Mouse (Mus musculus) kidney, adult 2 months (tissue): ENCODE results near the gene Glb1l. TPM values are rescaled to one million over a fixed set of nuclear protein-coding genes. Genes with fewer than 3 reads are reported as not detected.

Source experiments
- DNase-seq: peaks from one replicate; pipeline ENCODE4 v3.0.0; 2021
- H3K27ac ChIP-seq: fragments of 200-500 bp; 2 replicates; pipeline ENCODE4 v1.5.1; 2012; ENCODE audit warnings: low read depth, low read length, control low read depth, inconsistent platforms; ENCODE audit not compliant: insufficient read depth
- H3K27me3 ChIP-seq: fragments of 200-500 bp; replicated peaks from 2 replicates; pipeline ENCODE4 v1.6.1; 2012; ENCODE audit warnings: mild to moderate bottlenecking, moderate library complexity, low read length, inconsistent platforms; ENCODE audit not compliant: control insufficient read depth, insufficient read depth
- H3K36me3 ChIP-seq: fragments of 200-500 bp; 2 replicates; pipeline ENCODE4 v1.6.1; 2012; ENCODE audit warnings: mild to moderate bottlenecking, moderate library complexity, low read length, inconsistent platforms; ENCODE audit not compliant: control insufficient read depth, insufficient read depth
- H3K4me1 ChIP-seq: fragments of 200-500 bp; 2 replicates; pipeline ENCODE4 v1.6.1; 2011; ENCODE audit warnings: low read length; ENCODE audit not compliant: control insufficient read depth, insufficient read depth
- H3K4me3 ChIP-seq: fragments of 200-500 bp; 2 replicates; pipeline ENCODE4 v1.5.1; 2011; ENCODE audit warnings: mild to moderate bottlenecking, low read depth, low read length, control low read depth; ENCODE audit not compliant: insufficient read depth
- CTCF ChIP-seq: fragments of 200-500 bp; conservative IDR thresholded peaks from 2 replicates; pipeline ENCODE4 v1.5.1; 2011; ENCODE audit warnings: low read depth, mild to moderate bottlenecking, control low read depth, low read length, moderate library complexity, mixed read lengths; ENCODE audit not compliant: insufficient read depth, insufficient read length
- POLR2A ChIP-seq: fragments of 200-500 bp; IDR thresholded peaks from one replicate; pipeline ENCODE4 v1.6.1; 2011; ENCODE audit warnings: low read depth, low read length, control low read depth
- WGBS: fragments of 180-500 bp; shearing (Covaris S2); methylation state at CpG from one replicate; pipeline ENCODE4 v1.1.7; 2018; 5-methylcytosine and 5-hydroxymethylcytosine counted together
- polyA plus RNA-seq: library from polyadenylated mRNA; depleted of rRNA; stranded (reverse); fragments of >200 nt; gene quantifications from 2 replicates; pipeline ENCODE4 v1.2.3, GENCODE M21; 2012

Gene Glb1l
- polyA plus RNA-seq, 1 experiment = 118 TPM

GRCm38 (mm10) chr1:75182160-75182559 lies 28.5 kb downstream of the Glb1l start:
- no peak for DNase-seq
- no peaks in the 10 kb centered on the region for H3K4me1 ChIP-seq
- no peak overlapping the region for H3K27ac ChIP-seq
- H3K36me3 ChIP-seq = peaks cover 3% of the 10 kb centered on the region
- H3K27me3 ChIP-seq = no peaks in the 10 kb centered on the region
- WGBS = 72% methylated on average over 4 of the region's 4 CpGs
- TF ChIP-seq CTCF = 0 out of 2 replicates have a peak, but pooled peaks have one; percentile 12
- no peak for TF ChIP-seq POLR2A
- no peak overlapping the region for H3K4me3 ChIP-seq

- 86% methylated on average over 4 of the region's 4 CpGs for WGBS
- Histone ChIP-seq H3K36me3 (peaks cover 3% of the 10 kb centered on the region), H3K27me3 (no peaks in the 10 kb centered on the region), H3K4me3 (no peak overlapping the region), H3K27ac (no peak overlapping the region), H3K4me1 (no peaks in the 10 kb centered on the region)
- DNase-seq = no peak
- TF ChIP-seq CTCF (no peak), POLR2A (no peak)
Observed at GRCm38 (mm10) chr1:75181377-75181870, 29.2 kb downstream of the Glb1l start.

- Histone ChIP-seq H3K4me1 (no peaks in the 10 kb centered on the region), H3K4me3 (no peak overlapping the region), H3K27ac (no peak overlapping the region), H3K27me3 (no peaks in the 10 kb centered on the region), H3K36me3 (peaks cover 3% of the 10 kb centered on the region)
- TF ChIP-seq CTCF = no peak
- no peak for TF ChIP-seq POLR2A
- WGBS = 31% methylated on average over 7 of the region's 7 CpGs
- DNase-seq = no peak
Observed at GRCm38 (mm10) chr1:75180741-75181140, 29.9 kb downstream of the Glb1l start.

GRCm38 (mm10) chr1:75180105-75180590 lies 30.5 kb downstream of the Glb1l start, which contains the start of gene Abcb6:
Abcb6 (minus strand) TSS chr1:75180392.
- TF ChIP-seq CTCF (no peak), POLR2A (no peak)

GRCm38 (mm10) chr1:75179334-75180104 lies 31.1 kb downstream of the Glb1l start:
- TF ChIP-seq CTCF (no peak), POLR2A (no peak)
- no peaks in the 10 kb centered on the region for H3K4me1 ChIP-seq
- no peaks in the 10 kb centered on the region for H3K27me3 ChIP-seq
- H3K27ac ChIP-seq = no peak overlapping the region; the same call in 1 of the 2 replicates
- peaks cover 3% of the 10 kb centered on the region for H3K36me3 ChIP-seq
- DNase-seq = peak; percentile 75
- WGBS = 6% methylated on average over 23 of the region's 23 CpGs
- peak overlapping the region; percentile 88 for H3K4me3 ChIP-seq

More at GRCm38 (mm10) chr1:75180105-75180590, 30.5 kb downstream of the Glb1l start, which contains the start of gene Abcb6:
- H3K27ac ChIP-seq = no peak within 1 kb of the TSS; the same call in 1 of the 2 replicates
- peak; percentile 96 for DNase-seq
- no peaks in the 10 kb centered on the region for H3K4me1 ChIP-seq
- H3K4me3 ChIP-seq = peak within 1 kb of the TSS; percentile 88
- under 1% methylated on average over 31 of the region's 31 CpGs for WGBS
- no peaks in the 10 kb centered on the region for H3K27me3 ChIP-seq
- H3K36me3 ChIP-seq = peaks cover 3% of the 10 kb centered on the region

GRCm38 (mm10) chr1:75168472-75169464 lies 41.8 kb downstream of the Glb1l start, which contains the start of gene Zfand2b:
Zfand2b (plus strand) TSS chr1:75168646.
- Histone ChIP-seq H3K36me3 (no peaks in the 10 kb centered on the region), H3K27ac (peak within 1 kb of the TSS; percentile 65; the same call in 1 of the 2 replicates), H3K27me3 (no peaks in the 10 kb centered on the region), H3K4me1 (peaks cover 8% of the 10 kb centered on the region; the same call in 1 of the 2 replicates), H3K4me3 (peak within 1 kb of the TSS; percentile 62)
- 2% methylated on average over 59 of the region's 59 CpGs for WGBS
- peak; percentile 99 for DNase-seq
- TF ChIP-seq POLR2A (peak; percentile 61), CTCF (no peak)
